Mouse (Mus musculus): ENCODE data around the gene Crtap.

Gene Crtap

GRCm38 (mm10) chr9:114326011-114326748 lies 64.3 kb downstream of the Crtap start:
- no peak for DNase-seq (ENCODE audit: low read depth, low spot score)

Measured in R1 (cell line).